Mouse (Mus musculus): ENCODE results near the gene Zkscan6. TPM values are rescaled to one million over a fixed set of nuclear protein-coding genes. Genes with fewer than 3 reads are reported as not detected.

Zkscan6 gene
- total RNA-seq, 2 experiments from 2014 or later, result 11.2 to 12.7 TPM

GRCm38 (mm10) chr11:65806321-65806904 is 562 bp upstream of the Zkscan6 start:
- intact Hi-C loops (cut with DNase I), result no loop called here

GRCm38 (mm10) chr11:65807601-65808000 is 626 bp downstream of the Zkscan6 start:
- intact Hi-C loops (cut with DNase I), result no loop called here
- no peak for DNase-seq (ENCODE audit: low spot score in 2 of 2)

More at GRCm38 (mm10) chr11:65806321-65806904, 562 bp upstream of the Zkscan6 start:
- DNase-seq (ENCODE audit: low spot score in 2 of 2), result peak in 1 of 2 experiments; percentile 27

GRCm38 (mm10) chr11:65812088-65812487 is 5.1 kb downstream of the Zkscan6 start:
- intact Hi-C loops (cut with DNase I), result loop anchor here (10.0 kb wide), 1 partner anchor 1173 kb away; no protein-coding TSS in a partner anchor

GRCm38 (mm10) chr11:65814381-65814780 is 7.4 kb downstream of the Zkscan6 start:
- intact Hi-C loops (cut with DNase I), result loop anchor here (10.0 kb wide), 1 partner anchor 1170 kb away; no protein-coding TSS in a partner anchor

More at GRCm38 (mm10) chr11:65812088-65812487, 5.1 kb downstream of the Zkscan6 start:
- no peak for DNase-seq (ENCODE audit: low spot score in 2 of 2)

GRCm38 (mm10) chr11:65816237-65816636 is 9.3 kb downstream of the Zkscan6 start:
- intact Hi-C loops (cut with DNase I), result loop anchor here (10.0 kb wide), 1 partner anchor 1169 kb away; no protein-coding TSS in a partner anchor
- DNase-seq (ENCODE audit: low spot score in 2 of 2), result no peak

More at GRCm38 (mm10) chr11:65814381-65814780, 7.4 kb downstream of the Zkscan6 start:
- no peak for DNase-seq (ENCODE audit: low spot score in 2 of 2)

- DNase-seq (ENCODE audit: low spot score in 2 of 2), result no peak
- intact Hi-C loops (cut with DNase I), result loop anchor here (10.0 kb wide), 1 partner anchor 1167 kb away; no protein-coding TSS in a partner anchor
Observed at GRCm38 (mm10) chr11:65818193-65818592, 11.2 kb downstream of the Zkscan6 start.

- no peak for DNase-seq (ENCODE audit: low spot score in 2 of 2)
Observed at GRCm38 (mm10) chr11:65820280-65820679, 13.3 kb downstream of the Zkscan6 start.

GRCm38 (mm10) chr11:65820877-65821276 is 13.9 kb downstream of the Zkscan6 start:
- DNase-seq (ENCODE audit: low spot score in 2 of 2), result peak; percentile 52 to 60
- intact Hi-C loops (cut with DNase I), result loop anchor here (5.0 kb wide), 1 partner anchor 1076 kb away; no protein-coding TSS in a partner anchor

More at GRCm38 (mm10) chr11:65820280-65820679, 13.3 kb downstream of the Zkscan6 start:
- intact Hi-C loops (cut with DNase I), result loop anchor here (5.0 kb wide), 1 partner anchor 1077 kb away; no protein-coding TSS in a partner anchor

GRCm38 (mm10) chr11:65824556-65824955 is 17.6 kb downstream of the Zkscan6 start:
- no peak for DNase-seq (ENCODE audit: low spot score in 2 of 2)
- intact Hi-C loops (cut with DNase I), result loop anchor here (5.0 kb wide), 1 partner anchor 1073 kb away; no protein-coding TSS in a partner anchor

- peak; percentile 27 to 39 for DNase-seq (ENCODE audit: low spot score in 2 of 2)
- intact Hi-C loops (cut with DNase I), result no loop called here
Observed at GRCm38 (mm10) chr11:65838999-65839398, 32.0 kb downstream of the Zkscan6 start.

- intact Hi-C loops (cut with DNase I), result no loop called here
Observed at GRCm38 (mm10) chr11:65846446-65846845, 39.5 kb downstream of the Zkscan6 start.

GRCm38 (mm10) chr11:65852066-65852465 is 45.1 kb downstream of the Zkscan6 start:
- intact Hi-C loops (cut with DNase I), result no loop called here
- no peak for DNase-seq (ENCODE audit: low spot score in 2 of 2)

More at GRCm38 (mm10) chr11:65846446-65846845, 39.5 kb downstream of the Zkscan6 start:
- no peak for DNase-seq (ENCODE audit: low spot score in 2 of 2)

- intact Hi-C loops (cut with DNase I), result no loop called here
- no peak for DNase-seq (ENCODE audit: low spot score in 2 of 2)
Observed at GRCm38 (mm10) chr11:65861476-65861875, 54.5 kb downstream of the Zkscan6 start.

GRCm38 (mm10) chr11:65877146-65877775 is 70.3 kb downstream of the Zkscan6 start:
- no peak for DNase-seq (ENCODE audit: low spot score in 2 of 2)
- intact Hi-C loops (cut with DNase I), result no loop called here

Other genes starting within 250 kb of the Zkscan6 start
- 100 to 1,000 TPM; 181 to 189 TPM for gene Map2k4, start 18.9 kb upstream of the Zkscan6 start, total RNA-seq (2021)

All from left cerebral cortex, postnatal 36 days (tissue).